Comparison of ENCODE assay signal across 7 mouse cellular contexts in genomic region chr2:23156608-23157081, GRCm38 (mm10). TPM values are rescaled to one million over a fixed set of nuclear protein-coding genes. Genes with fewer than 3 reads are reported as not detected.
DNase-seq lines count a peak whose midpoint lies in the region; ATAC-seq and TF ChIP-seq lines count a peak whose summit lies in the region.

No protein-coding gene starts in this region.

- WGBS in lung, embryonic 14.5 days = under 1% methylated on average over 17 of the region's 17 CpGs
- under 1% methylated on average over 17 of the region's 17 CpGs for WGBS in limb, embryonic 13.5 days
- 0% methylated on average over 17 of the region's 17 CpGs for WGBS in small intestine, adult 2 months

- peak overlapping the region; percentile 78 for H3K4me2 ChIP-seq in lung, embryonic 14.5 days
- peak overlapping the region; percentile 88 for H3K4me2 ChIP-seq in limb, embryonic 13.5 days (replicated peaks)

- peak overlapping the region; percentile 98 for H3K27ac ChIP-seq in lung, embryonic 14.5 days (ENCODE audit: low read depth)
- H3K27ac ChIP-seq in limb, embryonic 13.5 days = peak overlapping the region; percentile 98
- peak overlapping the region; percentile 79 for H3K27ac ChIP-seq in small intestine, adult 2 months (ENCODE audit: insufficient read depth, low read depth, low read length)

- no peaks in the 10 kb centered on the region for H3K36me3 ChIP-seq in lung, embryonic 14.5 days (ENCODE audit: insufficient read depth)
- peaks cover 30% of the 10 kb centered on the region for H3K36me3 ChIP-seq in erythroblast, embryonic 14.5 days (ENCODE audit: control insufficient read depth)
- peaks cover 12% of the 10 kb centered on the region for H3K36me3 ChIP-seq in limb, embryonic 13.5 days
- H3K36me3 ChIP-seq in small intestine, adult 2 months (ENCODE audit: control insufficient read depth, insufficient read depth, low read length) = peaks cover 2% of the 10 kb centered on the region; the same call in 1 of the 2 replicates

- H3K9me3 ChIP-seq in lung, embryonic 14.5 days (ENCODE audit: low read depth, low read length) = no peaks in the 10 kb centered on the region
- H3K9me3 ChIP-seq in erythroblast, embryonic 14.5 days (ENCODE audit: control insufficient read depth, low read length) = no peaks in the 10 kb centered on the region
- no peaks in the 10 kb centered on the region for H3K9me3 ChIP-seq in limb, embryonic 13.5 days

- H3K9ac ChIP-seq in lung, embryonic 14.5 days = peak overlapping the region; percentile 72
- peak overlapping the region; percentile 79 for H3K9ac ChIP-seq in limb, embryonic 13.5 days

- peaks cover 13% of the 10 kb centered on the region for H3K4me1 ChIP-seq in lung, embryonic 14.5 days (ENCODE audit: insufficient read depth)
- peaks cover 52% of the 10 kb centered on the region for H3K4me1 ChIP-seq in erythroblast, embryonic 14.5 days (ENCODE audit: control insufficient read depth)
- peaks cover 28% of the 10 kb centered on the region for H3K4me1 ChIP-seq in limb, embryonic 13.5 days
- H3K4me1 ChIP-seq in small intestine, adult 2 months (ENCODE audit: control insufficient read depth, insufficient read depth, insufficient read length, low read length) = peaks cover 2% of the 10 kb centered on the region; the same call in 1 of the 2 replicates

- no peaks in the 10 kb centered on the region for H3K27me3 ChIP-seq in lung, embryonic 14.5 days (ENCODE audit: insufficient read depth, low read length)
- H3K27me3 ChIP-seq in erythroblast, embryonic 14.5 days (ENCODE audit: control insufficient read depth) = no peaks in the 10 kb centered on the region
- H3K27me3 ChIP-seq in limb, embryonic 13.5 days = no peaks in the 10 kb centered on the region
- H3K27me3 ChIP-seq in small intestine, adult 2 months (ENCODE audit: control insufficient read depth, insufficient read depth, low read length) = no peaks in the 10 kb centered on the region

- TF ChIP-seq POLR2A in small intestine, adult 2 months (IDR thresholded peaks at IDR 0.05; ENCODE audit: low read depth, low read length) = no peak

- no peak for DNase-seq in lung, embryonic 14.5 days
- no peak for DNase-seq in lung, postnatal 4 days
- DNase-seq in T-cell, adult 2 months (ENCODE audit: low spot score) = no peak
- DNase-seq in gastrocnemius, adult 8-10 months (ENCODE audit: low spot score in 2 of 2) = no peak

- no peak for TF ChIP-seq CTCF in lung, embryonic 14.5 days (IDR thresholded peaks at IDR 0.05; ENCODE audit: low read depth)
- TF ChIP-seq CTCF in small intestine, adult 2 months (IDR thresholded peaks at IDR 0.05; ENCODE audit: extremely low read depth, insufficient read length, insufficient replicate concordance, low read depth, low read length) = no peak

- H3K4me3 ChIP-seq in lung, embryonic 14.5 days (ENCODE audit: low read depth, low read length) = peak overlapping the region; percentile 68
- peak overlapping the region; percentile 74 for H3K4me3 ChIP-seq in erythroblast, embryonic 14.5 days (replicated peaks)
- peak overlapping the region; percentile 80 for H3K4me3 ChIP-seq in limb, embryonic 13.5 days
- peak overlapping the region; percentile 78 for H3K4me3 ChIP-seq in small intestine, adult 2 months (ENCODE audit: low read depth, low read length)

- peak; percentile 9; the same call in 1 of the 2 replicates for ATAC-seq in lung, embryonic 14.5 days (ENCODE audit: insufficient read depth)
- peak; percentile 16 for ATAC-seq in limb, embryonic 13.5 days (ENCODE audit: low FRiP score, low read depth)

RNA-seq across cellular contexts. Expression of gene Yme1l1, which starts 0.5 kb away (rescaled TPM):
- 81.1 and 86.0 TPM in 2 replicates for polyA plus RNA-seq in lung, embryonic 14.5 days (2014; fragmentation: Nextera tagmentation; extraction: Ambion mirVana)
- 0.35 and 0.45 TPM in 2 replicates for polyA plus RNA-seq in erythroblast, embryonic 14.5 days (2012)
- 84.6 and 90.3 TPM in 2 replicates for polyA plus RNA-seq in limb, embryonic 13.5 days (2015; fragmentation: Nextera tagmentation; extraction: Ambion mirVana)
- 0.53 and 0.85 TPM in 2 replicates for polyA plus RNA-seq in small intestine, adult 2 months (2012; rRNA removed)
- 10 to 100 TPM; 54.6 to 63.6 (median 57.3) TPM for total RNA-seq in gastrocnemius, adult 8-10 months (2022)

RNA-seq across cellular contexts. Expression of gene Mastl, which starts 0.8 kb away (rescaled TPM):
- 16.3 and 18.7 TPM in 2 replicates for polyA plus RNA-seq in lung, embryonic 14.5 days (2014; fragmentation: Nextera tagmentation; extraction: Ambion mirVana)
- polyA plus RNA-seq in erythroblast, embryonic 14.5 days (2012) = 0.13 and 0.34 TPM in 2 replicates
- 8.0 and 10.0 TPM in 2 replicates for polyA plus RNA-seq in limb, embryonic 13.5 days (2015; fragmentation: Nextera tagmentation; extraction: Ambion mirVana)
- polyA plus RNA-seq in small intestine, adult 2 months (2012; rRNA removed) = 0.09 and 0.37 TPM in 2 replicates
- under 1 TPM; 0.24 to 0.67 (median 0.34) TPM for total RNA-seq in gastrocnemius, adult 8-10 months (2022)

RNA-seq across cellular contexts. Expression of gene 4931423N10Rik, which starts 50.6 kb away (rescaled TPM):
- polyA plus RNA-seq in lung, embryonic 14.5 days (2014; fragmentation: Nextera tagmentation; extraction: Ambion mirVana) = not detected in 2 replicates
- not detected in 2 replicates for polyA plus RNA-seq in erythroblast, embryonic 14.5 days (2012)
- polyA plus RNA-seq in limb, embryonic 13.5 days (2015; fragmentation: Nextera tagmentation; extraction: Ambion mirVana) = not detected in 2 replicates
- polyA plus RNA-seq in small intestine, adult 2 months (2012; rRNA removed) = not detected in 2 replicates
- total RNA-seq in gastrocnemius, adult 8-10 months (2022) = under 1 TPM in 1 of 4 experiments, not detected in 3; 0.22 TPM

Comparison
In these comparisons a context has a peak if more than half of its experiments do, and no peak if none do; other contexts are left out.
1. RNA of gene Yme1l1, which starts 0.5 kb away (polyA plus RNA-seq): 84.6 to 90.3 TPM in limb, embryonic 13.5 days and 81.1 to 86.0 TPM in lung, embryonic 14.5 days; 0.53 to 0.85 TPM in small intestine, adult 2 months and 0.35 to 0.45 TPM in erythroblast, embryonic 14.5 days; every median in the first group is over 10 times any median in the second.
2. Peak in every context shown above with its lines, with median percentiles within 50 percentile points of each other: H3K27ac ChIP-seq and H3K4me3 ChIP-seq.